Mouse (Mus musculus) ES-E14 (cell line): ENCODE results near the gene Tmem72.

ENCODE experiments used
- CHD2 ChIP-seq: IDR thresholded peaks from 2 replicates; pipeline ENCODE4 v1.6.1; 2014; ENCODE audit warnings: mild to moderate bottlenecking, low read depth, low read length, inconsistent platforms
- HCFC1 ChIP-seq: IDR thresholded peaks from 2 replicates; pipeline ENCODE4 v1.6.1; 2012; ENCODE audit warnings: low read length, inconsistent platforms, borderline replicate concordance; ENCODE audit not compliant: insufficient read depth
- MAFK ChIP-seq: IDR thresholded peaks from 2 replicates; pipeline ENCODE4 v1.6.1; 2014; ENCODE audit warnings: mild to moderate bottlenecking, low read depth, low read length, inconsistent platforms; ENCODE audit not compliant: insufficient read depth
- ZC3H11A ChIP-seq: IDR thresholded peaks from 2 replicates; pipeline ENCODE4 v1.6.1; 2012; ENCODE audit warnings: low read depth, mild to moderate bottlenecking, inconsistent platforms, low read length, borderline replicate concordance
- ZNF384 ChIP-seq: IDR thresholded peaks from 2 replicates; pipeline ENCODE4 v1.6.1; 2012; ENCODE audit warnings: low read depth, low read length, inconsistent platforms

GRCm38 (mm10) chr6:116642942-116643341, 73.8 kb downstream of the Tmem72 start:
- TF ChIP-seq CHD2: no peak
- no peak for TF ChIP-seq MAFK
- no peak for TF ChIP-seq ZC3H11A
- no peak for TF ChIP-seq HCFC1
- no peak for TF ChIP-seq ZNF384
